Mouse (Mus musculus) thymus, postnatal 10 days (tissue): ENCODE measurements around the gene Kdm4d.
A peak's percentile ranks its signal among the peaks of the same experiment; 100 is the strongest.
"Not testable (repeated sequence)": the region's sequence is repeated elsewhere in the genome, so short reads cannot be mapped to it uniquely, and the experiment has no call there.

ENCODE experiments used
- DNase-seq, 2 experiments: peaks; one replicate each; pipeline ENCODE4 v3.0.0; 2021; ENCODE audit warnings: low spot score in 2 of 2

Kdm4d gene

GRCm38 (mm10) chr9:14500023-14500915 lies at the start of gene Kdm4d, which contains the start of gene Cwc15:
Gene Kdm4d, minus strand, starts transcription at chr9:14500482.
Gene Cwc15, plus strand, starts transcription at chr9:14500617.
- DNase-seq = peak; percentile 93

- DNase-seq = no peak
Measured at GRCm38 (mm10) chr9:14548366-14548761, 48.1 kb upstream of the Kdm4d start.

DNA sequence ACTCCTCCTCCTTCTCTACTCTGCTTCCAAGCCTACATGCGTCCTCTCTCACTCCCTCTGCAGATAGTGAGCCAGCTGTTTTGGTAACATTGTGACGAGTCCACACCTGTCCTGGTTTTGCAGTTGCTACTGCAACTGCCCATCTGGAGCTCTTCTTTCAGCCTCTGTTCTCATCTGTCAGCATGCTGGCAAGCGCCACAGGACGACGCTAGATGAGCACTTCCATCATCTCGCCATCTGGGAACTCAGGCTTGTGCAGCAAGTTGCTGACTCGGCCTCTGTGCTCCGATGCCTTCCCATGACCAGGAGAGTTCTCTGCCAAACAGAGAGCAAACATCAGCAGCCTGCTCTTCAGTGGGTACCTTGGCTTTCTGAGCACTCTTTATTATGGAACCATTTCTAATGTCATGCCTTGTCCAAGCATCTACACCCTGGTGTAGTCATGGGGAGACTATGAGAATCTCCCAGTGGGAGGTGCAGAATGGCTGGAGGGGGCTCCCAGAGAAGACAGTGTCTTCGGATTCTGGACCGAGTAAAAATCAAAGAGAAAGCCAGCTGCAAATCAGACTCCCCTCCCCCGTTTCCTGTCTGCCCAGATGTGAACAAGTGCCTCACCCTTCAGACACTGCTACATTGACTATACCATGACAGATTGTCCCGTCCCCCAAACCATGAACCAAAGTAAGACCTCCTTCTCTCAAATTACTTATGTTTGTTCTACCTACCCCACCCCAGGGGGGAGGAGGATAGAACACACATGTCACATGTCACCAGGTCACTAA lies 47.5 kb upstream of the Kdm4d start:
- peak; percentile 30 to 34 for DNase-seq

DNA sequence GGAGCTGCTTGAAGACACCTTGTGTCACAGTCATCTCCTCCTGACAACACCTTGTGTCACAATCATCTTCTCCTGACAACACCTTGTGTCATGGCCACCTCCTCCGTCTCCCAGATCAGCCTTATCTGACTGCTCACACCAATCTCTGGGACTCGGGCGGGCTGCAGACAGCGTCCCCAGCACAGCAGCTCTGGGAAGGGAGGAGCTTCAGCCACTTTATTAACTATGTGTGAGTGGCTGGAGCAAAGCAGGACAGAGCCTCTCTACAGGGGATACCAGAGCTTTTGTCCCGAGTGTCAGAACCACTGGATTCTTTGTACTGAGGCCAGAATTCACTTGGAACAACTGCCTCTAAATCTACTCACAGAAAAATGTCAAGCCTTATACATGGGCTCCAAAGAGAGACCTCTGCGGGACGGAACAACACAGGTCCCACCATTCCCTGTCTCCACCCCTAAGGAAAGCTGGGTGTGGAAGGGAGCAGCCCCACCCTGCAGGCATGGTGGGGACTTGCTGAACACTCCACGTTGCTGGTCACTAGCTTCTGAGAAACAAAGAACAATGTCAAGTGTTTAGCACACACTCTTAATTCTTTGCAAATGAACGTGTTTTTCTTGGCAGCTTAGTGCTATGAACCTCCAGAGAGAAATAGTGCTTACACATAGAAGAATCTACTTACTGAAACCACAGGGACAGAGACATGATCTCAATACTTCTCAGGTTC lies 43.9 kb upstream of the Kdm4d start:
- no peak for DNase-seq

DNA sequence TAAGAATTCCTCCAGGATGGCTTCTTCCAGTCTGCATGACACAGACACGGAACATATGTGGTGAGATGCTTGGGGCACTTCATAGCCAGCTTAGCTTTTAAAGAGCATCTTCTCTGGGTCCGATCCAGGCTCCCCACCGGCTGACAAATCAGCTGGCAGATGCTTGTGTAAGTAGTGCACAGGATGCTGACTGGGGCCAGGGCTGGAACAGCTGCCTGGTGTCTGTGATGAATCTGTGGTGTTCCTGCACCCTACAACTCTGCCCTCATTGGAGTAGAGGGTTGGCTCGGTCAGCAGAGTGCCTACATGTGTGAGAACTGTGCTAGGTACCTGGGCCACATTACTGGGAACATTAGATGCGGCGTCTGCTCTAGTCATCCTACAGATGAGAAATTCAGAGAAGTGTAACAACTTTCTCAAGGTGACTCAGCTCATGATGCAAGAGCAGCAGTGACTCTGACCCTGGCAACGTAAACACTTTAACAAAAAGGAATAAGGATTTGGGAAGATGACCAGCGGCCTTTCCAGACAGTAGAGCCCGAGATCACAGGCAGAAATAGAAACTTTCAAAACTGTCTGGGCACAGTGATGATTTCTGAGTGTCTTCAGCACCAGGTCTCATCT lies 34.7 kb upstream of the Kdm4d start:
- no peak for DNase-seq

GRCm38 (mm10) chr9:14533659-14534058 lies 33.4 kb upstream of the Kdm4d start:
- DNase-seq = no peak

GRCm38 (mm10) chr9:14532283-14532682 lies 32.0 kb upstream of the Kdm4d start:
- no peak for DNase-seq

DNA sequence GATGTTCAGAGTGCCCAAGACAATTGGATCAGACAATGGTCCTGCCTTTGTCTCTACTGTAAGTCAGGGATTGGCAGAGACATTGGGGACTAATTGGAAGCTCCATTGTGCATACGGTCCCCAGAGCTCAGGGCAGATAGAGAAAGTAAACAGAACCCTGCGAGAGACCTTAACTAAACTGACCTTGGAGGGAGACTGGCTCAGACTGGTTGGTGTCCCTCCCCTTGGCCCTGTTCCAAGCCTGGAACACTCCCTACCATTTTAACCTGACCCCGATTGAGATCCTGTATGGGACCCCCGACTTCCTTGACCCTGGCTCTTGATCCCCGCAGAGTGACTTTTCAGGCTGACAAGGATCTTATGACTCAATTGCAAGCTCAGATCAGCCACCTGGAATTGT lies 29.7 kb upstream of the Kdm4d start:
- DNase-seq = no peak

DNA sequence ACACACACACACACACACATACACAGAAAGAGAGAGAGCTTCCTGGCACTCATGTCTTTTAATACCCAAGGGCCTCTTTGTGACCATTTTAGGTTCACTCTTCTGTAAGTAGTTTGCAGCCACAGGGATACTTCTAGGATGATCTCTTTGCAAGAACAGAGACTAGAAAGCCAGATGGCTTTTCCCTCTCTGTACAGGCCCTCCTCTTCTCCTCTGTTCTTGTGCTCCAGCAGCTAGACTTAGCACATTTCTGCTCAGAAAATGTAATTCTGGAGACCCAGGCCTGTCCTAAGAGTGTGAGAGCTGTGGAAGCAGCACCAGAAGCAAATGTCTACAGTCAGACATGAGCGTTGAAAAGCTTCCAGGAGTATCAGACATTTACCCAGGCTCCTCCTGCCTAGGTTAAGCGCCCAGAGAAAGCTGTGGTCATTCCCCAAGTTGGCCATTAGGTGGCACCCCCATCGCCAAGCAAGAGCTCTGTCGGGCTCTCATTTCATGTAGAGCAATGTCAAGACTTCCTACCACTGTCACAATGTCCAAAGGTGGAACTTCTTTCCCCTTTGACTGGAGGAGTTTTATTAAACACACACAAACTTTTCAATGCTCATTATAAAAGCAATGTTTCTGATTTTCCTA lies 23.2 kb upstream of the Kdm4d start:
- peak; percentile 52 to 77 for DNase-seq

GRCm38 (mm10) chr9:14521695-14522094 lies 21.4 kb upstream of the Kdm4d start:
- DNase-seq = no peak

GRCm38 (mm10) chr9:14520971-14521670 lies 20.8 kb upstream of the Kdm4d start:
- no peak for DNase-seq

- no peak for DNase-seq
Measured at GRCm38 (mm10) chr9:14518105-14518504, 17.8 kb upstream of the Kdm4d start.

- no peak for DNase-seq
Measured at GRCm38 (mm10) chr9:14517296-14517695, 17.0 kb upstream of the Kdm4d start.

DNA sequence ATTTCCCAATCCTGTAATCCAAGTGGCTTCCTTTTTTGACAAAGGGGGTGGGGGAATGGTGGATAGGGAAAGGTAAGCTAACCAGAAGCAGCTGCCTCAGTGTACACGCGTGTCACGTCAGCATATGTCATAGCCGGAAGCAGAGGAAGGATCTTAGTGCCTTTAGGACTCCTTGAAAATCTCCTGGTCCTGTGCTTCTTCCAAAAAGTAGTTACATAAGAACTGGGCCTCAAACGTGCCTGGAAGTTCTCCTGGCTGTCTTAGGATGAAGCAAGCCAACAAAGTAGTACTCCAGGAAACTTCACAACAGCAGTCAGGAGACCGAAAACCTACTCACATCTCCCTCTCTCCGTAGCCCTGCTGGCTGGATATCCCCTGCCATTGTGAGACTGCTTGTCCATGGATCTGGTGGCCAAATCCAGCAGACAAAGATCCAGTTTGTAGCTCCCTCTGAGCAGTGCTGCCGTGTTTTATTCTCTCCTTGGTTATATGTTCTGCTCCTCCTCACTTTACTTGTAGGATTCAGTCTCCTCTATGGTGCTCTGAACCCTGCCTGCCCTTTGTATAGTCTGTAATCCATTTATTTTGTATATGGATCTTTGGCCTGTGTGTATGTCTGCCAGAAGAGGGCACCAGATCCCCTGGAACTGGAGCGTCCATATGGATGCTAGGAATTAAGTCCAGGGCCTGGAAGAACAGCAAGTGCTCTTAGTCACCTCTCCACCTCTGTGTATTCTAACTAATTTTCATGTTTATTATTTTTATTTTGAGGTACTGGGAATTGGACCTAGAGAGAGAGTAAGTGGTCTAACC lies 12.6 kb upstream of the Kdm4d start:
- no peak for DNase-seq

DNA sequence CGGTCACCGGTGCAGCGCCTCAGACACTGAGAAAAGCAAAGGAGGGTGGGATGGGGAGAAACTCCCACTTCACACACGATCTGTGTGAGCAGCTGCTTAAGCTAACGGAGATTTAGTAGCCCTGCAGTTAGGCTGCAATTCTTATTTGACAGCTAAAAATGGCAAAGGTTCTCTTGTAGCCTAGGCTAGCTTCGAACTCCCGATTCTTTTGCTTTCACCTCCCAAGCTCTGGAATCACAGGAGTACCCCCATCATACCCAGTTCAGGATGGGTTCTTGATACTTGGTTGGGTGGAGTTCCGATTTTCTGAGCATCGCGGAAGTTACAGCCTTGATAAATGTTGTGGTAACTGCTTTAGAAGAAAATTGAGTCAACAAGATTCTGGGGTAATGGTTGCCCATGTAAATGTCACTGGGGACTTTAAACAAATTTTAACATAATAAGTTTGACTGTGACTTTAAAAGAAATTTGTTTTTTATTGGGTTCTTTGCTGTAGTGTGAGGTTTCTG lies 688 bp upstream of the Kdm4d start:
- DNase-seq = no peak

DNA sequence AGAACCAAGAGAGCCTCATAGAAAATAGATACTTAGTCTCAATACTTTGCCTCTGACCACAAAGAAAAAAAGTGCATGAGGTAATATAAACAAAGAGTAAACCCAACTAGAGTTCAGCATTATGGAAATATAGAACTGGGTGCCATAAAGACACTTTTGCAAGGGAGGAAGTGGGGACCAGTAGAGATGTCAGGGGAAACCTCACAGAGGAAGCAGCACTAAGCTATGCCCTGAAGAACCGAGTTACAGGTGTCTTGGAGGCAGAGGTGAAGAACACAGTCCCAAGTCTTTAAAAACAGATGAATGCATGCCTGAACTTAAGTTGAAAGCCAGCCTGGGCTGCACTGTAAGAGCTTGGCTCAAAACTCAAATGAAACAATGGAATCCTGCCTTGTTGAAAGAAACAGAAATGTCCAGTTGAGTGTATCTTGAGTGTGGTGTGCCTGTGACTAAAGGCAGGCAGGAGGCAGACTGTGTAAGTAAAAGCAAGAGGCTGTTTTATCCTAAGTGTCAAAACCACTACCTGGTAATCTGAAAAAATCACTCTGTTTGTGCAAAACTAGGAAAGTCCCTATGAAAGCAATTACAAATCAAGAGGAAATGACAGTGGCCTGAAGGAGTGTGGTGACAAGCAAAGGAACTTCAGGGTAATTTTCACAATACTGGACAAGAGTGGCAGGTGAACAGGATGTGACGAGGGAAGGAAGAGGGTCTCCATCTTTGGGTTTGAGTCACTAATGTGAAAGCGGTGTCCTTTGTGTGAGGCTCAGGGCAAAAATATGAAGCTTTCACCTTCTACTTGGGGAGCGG lies 1.2 kb downstream of the Kdm4d start:
- peak in 1 of 2 experiments; percentile 3 for DNase-seq

DNA sequence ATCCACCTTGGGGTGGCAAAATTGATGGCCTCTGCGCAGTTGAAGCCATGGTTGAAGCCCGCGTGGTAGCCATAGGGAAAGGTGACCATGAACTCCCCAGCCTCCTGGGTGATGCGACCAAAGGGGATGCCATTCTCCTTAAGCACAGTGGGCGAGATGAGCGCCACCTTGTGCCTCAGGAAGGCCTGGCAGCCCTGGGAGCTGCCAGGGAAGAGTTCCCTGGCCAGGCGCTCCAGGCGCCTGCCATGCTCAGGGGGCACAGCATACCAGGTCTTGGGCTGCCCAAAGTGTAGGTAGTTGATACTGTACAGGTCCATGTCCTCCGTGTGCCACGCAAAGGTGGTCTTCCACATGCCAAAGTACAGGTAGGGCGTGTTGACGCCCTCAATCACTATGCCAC lies 36.6 kb downstream of the Kdm4d start:
- DNase-seq = not testable (repeated sequence)

GRCm38 (mm10) chr9:14462536-14462935 lies 37.7 kb downstream of the Kdm4d start:
- DNase-seq = not testable (repeated sequence)

DNA sequence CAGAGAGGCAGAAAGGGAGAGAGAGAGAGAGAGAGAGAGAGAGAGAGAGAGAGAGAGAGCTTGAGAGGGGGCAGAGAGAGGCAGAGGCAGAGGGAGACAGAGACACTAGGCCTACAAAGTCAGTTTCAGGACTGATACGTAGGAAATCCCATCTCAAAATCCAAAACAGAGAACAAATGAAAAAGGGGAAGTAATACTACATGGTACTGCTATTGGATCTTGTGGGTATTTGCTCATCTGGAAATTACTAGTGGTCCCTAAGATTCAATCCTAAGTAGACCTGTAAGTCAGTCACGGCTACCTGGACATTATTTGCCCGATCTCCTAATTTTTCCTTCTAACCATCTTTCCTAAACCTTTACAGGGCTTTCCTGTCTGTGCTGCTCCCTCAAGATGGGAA lies 44.0 kb downstream of the Kdm4d start:
- DNase-seq = no peak
